Mouse (Mus musculus) heart, postnatal 25 days (tissue): ENCODE results near the gene Phf24. TPM values are rescaled to one million over a fixed set of nuclear protein-coding genes. Genes with fewer than 3 reads are reported as not detected.

Experiments
- DNase-seq: peaks from one replicate; pipeline ENCODE4 v3.0.0; 2022; ENCODE audit warnings: low spot score
- intact Hi-C: fragments of 180-260 bp; cut with DNase I; formaldehyde crosslinking; loops from one replicate; pipeline ENCODE4 v1.15.1; 2025
- total RNA-seq, 2 experiments: library from RNA; stranded (reverse); gene quantifications; 2 replicates each; pipeline ENCODE4 v1.2.3; 2021

Gene Phf24
- total RNA-seq, 2 experiments from 2014 or later, result 9.0 to 9.4 TPM

DNA sequence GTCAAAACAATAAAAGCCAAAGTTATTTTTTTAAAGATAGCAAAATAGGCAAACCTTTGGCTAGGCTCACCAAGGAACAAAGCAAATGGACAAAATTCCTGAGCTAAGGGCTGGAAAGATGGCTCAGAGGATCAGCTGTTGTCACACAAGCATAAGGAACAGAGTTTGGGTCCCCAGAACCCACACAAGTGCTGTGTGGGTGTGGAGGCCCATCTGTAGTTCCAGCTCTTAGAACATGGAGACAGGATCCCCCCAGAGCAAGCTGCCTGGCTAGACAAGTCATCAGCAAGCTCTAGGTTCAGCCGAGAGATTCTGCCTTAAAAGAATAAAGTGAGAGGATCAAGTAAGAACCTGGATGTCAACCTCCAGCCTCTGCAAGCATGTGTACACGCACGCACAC lies 11.9 kb upstream of the Phf24 start:
- intact Hi-C loops, result no loop called here

DNA sequence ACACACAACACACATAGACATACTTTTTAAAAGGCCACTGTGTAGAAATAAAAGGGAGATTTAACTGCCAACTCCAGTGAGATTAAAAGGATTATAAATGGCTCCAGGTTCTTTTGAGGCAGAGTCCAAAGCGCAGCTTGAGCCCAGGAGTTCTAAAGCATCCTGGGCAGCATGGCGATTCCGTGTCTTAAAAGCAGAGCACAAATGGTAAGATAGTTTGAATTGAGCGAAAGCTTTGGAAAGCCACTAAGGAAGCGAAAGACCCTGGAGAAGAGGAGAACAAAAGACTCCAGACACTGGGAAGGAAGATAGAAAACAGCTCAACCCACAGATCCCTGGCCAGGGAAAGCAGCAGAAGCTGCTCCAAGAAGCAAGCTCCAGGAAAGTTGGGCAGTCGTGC lies 11.5 kb upstream of the Phf24 start:
- DNase-seq, result no peak
- intact Hi-C loops, result no loop called here

More for the DNA sequence above, 11.9 kb upstream of the Phf24 start:
- no peak for DNase-seq

DNA sequence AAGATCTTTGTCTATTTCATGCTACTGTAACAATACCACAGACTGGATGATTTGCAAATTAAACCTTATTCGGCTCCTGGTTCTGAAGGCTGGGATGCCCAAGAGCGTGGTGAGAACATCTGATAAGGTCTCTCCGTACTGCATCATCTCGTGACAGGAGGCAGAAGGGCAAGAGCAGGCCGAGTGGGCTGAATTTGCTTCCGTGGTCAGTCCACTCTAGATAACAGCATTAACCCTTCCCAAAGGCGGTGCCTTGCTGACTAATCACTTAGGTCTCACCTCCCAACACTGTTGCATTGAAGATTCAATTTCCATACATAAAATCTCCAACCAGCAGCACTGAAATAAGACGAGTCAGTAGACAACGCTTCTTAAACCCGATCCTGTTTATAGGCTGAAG lies 3.1 kb upstream of the Phf24 start:
- DNase-seq, result no peak
- intact Hi-C loops, result no loop called here

DNA sequence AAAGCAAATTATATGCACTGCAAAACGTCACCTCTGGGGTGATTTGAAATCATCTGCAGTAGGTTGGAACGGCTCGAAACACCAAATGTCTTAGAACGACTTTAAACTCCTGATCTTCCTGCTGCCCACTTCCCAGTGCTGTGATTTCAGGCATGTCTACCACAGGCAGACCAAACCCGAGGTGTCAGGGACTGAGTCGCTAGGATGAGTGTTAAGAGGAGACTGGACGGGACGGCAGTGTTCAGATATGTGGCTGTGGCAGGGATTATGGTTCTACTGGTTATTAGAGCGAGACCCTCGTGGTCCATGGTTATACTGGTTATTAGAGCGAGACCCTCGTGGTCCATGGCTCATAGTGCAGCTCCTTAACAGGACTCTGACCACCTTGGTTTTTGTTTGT lies 1.1 kb upstream of the Phf24 start:
- DNase-seq, result no peak

DNA sequence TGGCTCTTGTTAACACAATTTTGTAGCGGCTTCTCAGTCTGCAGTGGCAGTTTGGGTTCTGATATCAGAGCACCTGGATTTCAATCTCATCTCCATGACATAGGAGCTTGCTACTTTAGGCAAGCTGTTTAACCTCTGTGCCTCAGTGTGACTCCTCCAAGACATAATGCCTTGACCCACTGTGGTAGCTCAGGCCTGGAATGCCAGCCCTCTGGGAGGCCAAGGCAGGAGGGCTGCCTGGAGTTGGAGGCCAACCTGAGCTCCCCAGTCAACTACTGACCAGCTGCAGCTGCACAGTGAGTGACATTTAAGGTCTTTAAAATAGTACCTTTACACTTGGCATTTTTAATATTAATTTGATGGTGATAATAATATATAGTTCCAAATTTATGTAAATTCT lies 494 bp upstream of the Phf24 start:
- intact Hi-C loops, result no loop called here
- no peak for DNase-seq

More for the DNA sequence above, 1.1 kb upstream of the Phf24 start:
- intact Hi-C loops, result no loop called here

DNA sequence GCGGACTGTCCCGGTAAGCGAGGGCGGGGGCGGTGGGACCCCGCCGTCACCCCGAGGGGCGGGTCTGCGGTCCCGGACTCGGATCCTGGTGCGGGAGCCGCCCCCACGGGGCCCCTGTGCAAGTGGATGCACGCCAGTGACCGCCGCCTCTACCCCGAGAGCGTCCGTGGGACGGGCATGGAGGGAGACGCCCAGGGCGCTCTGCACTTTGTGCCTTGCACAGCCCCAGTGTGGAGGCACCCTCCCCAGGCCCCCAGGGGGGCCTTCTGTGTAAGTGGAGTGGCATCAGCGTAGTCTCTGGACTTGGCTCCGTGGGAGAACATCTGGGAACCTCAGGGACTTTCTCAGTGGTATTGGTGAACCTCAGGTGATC lies 928 bp downstream of the Phf24 start:
- intact Hi-C loops, result no loop called here
- no peak for DNase-seq

DNA sequence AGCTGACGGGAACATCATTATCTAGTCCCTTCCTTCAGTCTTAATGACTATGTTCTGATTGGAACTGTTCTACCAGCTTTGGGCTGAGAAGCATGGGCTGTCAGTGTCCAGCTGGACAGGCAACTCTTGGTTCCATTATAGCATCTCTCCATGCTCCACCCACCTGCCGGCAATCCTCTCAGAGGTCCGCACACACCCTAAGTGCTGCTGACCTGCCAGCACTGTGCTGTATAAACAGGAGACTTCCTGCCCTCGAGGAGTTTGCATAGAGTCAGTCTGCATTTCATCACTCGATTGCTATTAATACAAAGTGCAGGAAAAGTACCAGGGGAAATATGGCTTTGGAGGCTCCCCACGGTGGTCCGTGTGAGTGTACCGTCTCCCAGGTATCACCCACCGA lies 4.3 kb downstream of the Phf24 start:
- intact Hi-C loops, result no loop called here
- no peak for DNase-seq

DNA sequence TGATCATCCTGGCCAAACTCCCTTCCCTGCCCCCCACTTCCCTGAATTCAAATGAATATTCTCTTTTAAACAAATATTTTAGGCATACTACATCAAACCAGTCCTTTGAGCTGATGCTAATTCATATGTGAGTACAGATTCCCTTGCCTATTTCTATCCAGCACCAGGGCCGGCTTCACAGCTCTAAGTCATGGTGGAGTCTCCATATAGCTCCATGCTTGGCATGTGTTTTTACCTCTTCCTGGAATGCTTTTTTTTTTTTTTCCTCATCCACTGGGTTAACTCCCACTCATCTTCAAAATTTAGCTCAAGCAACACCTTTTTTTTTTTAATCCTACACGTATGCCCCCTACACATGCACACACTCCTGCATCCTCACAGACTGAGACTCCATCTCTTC lies 5.1 kb downstream of the Phf24 start:
- intact Hi-C loops, result no loop called here
- DNase-seq, result no peak

DNA sequence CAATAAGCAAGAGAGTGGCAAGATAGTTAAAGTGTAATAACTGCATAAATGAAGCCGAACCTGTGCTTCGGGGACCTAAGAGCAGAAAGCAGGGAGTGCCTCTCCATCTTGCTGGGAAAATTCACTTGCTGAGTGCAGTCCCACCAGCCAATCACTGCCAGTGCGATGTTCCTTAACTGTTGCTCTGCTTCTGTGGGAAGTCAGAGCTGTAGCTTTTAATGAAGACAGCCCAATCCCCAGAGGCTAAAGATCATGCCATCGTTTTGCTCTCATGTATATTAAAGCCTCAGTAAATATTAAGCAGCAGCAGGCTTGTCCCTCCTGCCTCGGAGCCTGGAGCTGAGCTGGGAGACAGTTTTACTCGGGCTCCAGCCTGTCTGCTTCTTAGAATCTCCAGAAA lies 5.6 kb downstream of the Phf24 start:
- intact Hi-C loops, result no loop called here
- DNase-seq, result no peak

DNA sequence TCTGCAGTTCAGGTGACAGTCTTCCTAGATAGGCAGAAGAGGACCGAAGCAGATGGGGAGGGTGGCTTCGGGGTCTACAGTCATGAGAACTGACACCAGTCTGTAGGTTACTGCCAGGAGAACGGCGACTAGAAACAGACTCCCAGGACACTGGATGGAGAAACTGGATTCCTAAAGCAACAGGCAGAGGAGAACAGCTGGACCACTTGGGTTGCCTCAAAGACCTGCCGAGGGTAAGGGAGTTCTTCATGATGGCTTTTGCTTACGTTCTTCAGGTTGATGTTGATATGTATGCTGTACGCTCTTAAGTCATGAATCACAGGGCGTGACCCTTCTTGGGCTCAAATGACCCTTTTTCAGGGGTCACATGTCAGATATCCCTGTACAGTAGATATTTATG lies 6.0 kb downstream of the Phf24 start:
- intact Hi-C loops, result no loop called here
- no peak for DNase-seq

DNA sequence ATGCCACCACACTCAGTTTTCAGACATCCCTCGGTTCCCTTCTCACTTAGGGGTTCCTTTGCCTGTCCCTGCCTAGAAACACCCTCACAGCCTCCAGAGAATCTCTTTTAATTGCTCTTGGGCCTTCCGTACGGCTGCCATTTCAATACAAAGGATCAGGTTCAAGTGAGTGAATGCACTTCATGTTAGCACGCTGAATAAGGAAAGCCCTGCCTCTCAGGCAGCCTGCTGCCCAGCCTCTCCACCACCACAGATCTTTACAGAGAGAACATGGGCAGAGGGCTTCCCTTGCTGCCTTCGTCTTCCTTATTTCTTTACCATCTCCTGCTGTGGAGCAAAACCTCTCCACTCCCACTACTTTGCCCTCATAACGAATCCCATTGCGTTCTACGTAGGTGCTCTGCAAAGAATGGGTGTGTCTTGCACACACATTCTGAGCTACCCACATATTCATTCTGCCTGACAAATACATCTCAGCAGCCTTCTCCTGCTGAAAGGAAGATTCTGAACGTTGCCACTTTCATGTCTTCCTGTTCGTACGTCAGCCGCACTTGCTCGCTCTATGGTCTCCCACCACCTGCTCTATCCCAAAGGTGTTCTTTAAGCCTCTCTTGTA lies 7.7 kb downstream of the Phf24 start:
- intact Hi-C loops, result no loop called here
- no peak for DNase-seq

DNA sequence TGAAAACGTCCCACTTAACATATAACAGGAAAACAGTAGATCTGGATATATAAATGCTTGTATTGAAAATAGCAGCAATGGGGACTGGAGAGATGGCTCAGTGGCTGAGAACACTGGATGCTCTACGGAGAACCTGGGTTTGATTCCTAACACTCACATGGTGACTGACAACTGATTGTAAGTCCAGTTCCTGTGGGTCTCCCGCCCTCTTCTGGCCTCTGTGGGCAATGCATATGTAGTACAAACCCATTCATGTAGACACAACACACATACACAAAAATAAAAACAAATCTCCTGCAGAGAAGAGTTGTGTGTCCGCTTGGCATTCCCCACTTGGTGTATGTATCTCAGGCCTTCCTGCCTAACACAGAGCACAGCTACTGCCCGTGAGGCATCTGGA lies 11.7 kb downstream of the Phf24 start:
- no peak for DNase-seq
- intact Hi-C loops, result no loop called here

DNA sequence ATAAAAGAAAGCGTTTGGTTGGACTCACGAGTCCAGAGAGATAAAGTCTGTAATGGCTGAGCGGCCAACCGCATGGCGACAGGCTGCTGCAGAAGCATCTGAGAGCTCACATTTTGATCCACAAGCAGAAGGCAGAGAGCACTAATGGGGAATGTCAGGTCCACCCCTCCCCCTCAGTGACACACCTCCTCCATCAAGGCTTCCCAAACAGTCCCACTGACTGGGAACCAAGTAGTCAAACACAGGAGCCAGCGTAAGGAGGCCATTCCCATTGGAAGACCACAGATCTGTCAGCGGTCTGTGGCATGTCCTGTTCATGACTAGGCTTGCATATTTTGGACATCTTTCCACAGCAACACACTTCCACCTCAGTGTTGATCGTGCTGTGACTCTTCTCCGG lies 12.5 kb downstream of the Phf24 start:
- intact Hi-C loops, result no loop called here
- no peak for DNase-seq

DNA sequence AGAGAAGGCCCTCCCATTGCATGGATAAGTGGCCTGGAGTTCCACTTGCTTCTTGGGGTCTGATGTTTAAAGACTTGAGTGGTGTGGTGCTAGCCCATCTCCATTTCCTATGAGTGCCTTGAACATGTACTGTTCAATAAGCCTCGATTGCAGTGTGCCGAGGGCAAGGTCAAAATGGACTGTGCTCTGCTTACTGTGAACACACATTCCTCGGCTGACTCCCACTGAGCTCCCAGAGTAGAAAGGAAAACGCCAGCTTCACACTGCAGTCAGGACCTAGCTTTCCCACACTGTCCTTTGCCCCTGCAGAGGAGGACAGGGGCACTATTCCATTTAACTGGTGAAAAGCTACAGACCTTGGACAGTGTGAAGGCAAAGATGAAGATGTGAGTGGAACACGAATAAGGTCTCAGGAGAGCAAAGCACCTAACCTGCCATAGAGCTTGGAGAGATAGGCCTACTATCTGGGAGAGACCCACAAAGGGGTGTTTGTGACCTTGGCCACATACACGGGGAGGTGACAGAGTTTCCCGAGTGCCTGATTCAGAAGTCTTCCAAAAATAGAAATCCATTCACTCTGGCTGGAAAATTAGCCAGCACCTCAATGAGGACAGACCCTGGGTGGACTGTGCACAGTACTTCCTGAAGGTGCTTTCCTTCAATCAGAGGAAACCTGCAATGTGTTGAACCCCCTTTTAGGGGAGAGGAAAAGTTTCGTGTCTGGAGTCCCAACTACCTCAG lies 15.9 kb downstream of the Phf24 start:
- intact Hi-C loops, result no loop called here

DNA sequence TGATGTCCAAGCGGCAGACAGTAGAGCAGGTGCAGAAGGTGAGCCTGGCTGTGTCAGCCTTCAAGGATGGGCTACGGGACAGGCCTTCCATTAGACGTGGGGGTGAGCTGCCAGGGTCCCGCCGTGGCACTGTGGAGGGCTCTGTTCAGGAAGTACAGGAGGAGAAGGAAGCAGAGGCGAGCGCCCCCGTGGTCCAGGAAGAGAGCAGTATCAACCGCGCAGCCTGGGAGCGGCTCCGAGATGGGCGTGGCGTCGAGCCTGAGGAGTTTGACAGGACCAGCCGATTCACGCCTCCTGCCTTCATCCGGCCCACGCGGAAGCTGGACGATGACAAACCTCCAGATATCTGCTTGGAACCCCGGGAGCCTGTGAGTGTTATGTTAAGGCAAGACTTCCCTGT lies 17.2 kb downstream of the Phf24 start:
- intact Hi-C loops, result no loop called here

More for the DNA sequence above, 15.9 kb downstream of the Phf24 start:
- no peak for DNase-seq

DNA sequence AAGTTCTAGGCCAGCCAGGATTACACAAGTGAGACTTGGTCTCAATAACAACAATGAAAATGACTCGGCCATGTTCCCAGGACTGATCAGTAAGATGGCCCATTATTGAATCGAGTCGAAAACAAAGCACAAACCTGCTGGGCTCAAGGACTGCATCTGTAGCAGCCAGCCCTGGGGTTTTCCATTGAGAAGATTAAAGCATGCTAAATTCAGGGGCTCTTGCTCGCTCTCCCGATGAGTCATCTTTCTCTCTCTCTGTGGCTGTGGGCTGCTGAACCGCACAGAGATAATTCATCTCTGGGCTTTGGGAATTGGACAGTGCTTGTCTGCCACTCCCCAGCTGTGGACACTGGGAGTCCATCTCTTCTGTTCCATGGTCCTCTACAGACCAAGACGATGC lies 24.9 kb downstream of the Phf24 start:
- no peak for DNase-seq
- intact Hi-C loops, result no loop called here

More for the DNA sequence above, 17.2 kb downstream of the Phf24 start:
- peak; percentile 45 for DNase-seq

DNA sequence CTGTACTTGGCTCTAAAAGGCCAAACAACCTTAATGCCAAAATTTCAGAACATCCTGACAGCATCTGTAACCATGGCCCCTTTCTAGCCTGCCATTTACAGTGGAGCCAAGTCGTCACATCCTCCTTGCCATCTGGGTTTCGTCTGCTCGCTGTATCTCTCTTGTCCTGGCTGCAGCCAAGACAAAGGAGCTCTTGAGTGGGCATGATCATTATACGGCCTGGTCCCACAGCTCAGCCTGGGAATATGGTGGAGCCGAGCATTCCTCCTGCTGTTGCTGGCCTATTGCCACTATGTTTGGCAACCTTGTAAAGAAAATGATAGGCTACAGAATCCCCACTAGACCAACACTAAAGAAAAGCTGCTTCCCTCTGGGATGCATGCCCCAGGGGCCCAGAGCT lies 26.9 kb downstream of the Phf24 start:
- no peak for DNase-seq
- intact Hi-C loops, result no loop called here

DNA sequence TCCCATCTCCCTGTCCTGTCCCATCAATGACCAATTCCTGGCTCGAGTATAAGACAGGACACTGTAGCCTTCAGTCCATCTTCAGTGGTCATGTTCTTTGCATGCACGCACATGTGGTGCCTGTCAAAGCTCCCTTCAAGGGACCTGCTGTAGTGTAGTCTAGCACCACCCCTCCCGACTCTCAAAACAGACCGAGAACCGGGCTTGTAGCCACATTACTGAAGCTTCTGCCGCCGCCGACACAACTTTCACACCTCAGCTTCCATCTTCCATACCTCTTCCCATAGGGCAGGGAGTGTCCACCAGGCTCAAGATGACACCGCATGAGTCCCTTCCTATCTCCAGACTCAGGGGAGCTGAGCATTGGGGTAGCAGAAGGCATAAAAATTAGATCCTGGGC lies 27.7 kb downstream of the Phf24 start:
- intact Hi-C loops, result no loop called here
- no peak for DNase-seq

DNA sequence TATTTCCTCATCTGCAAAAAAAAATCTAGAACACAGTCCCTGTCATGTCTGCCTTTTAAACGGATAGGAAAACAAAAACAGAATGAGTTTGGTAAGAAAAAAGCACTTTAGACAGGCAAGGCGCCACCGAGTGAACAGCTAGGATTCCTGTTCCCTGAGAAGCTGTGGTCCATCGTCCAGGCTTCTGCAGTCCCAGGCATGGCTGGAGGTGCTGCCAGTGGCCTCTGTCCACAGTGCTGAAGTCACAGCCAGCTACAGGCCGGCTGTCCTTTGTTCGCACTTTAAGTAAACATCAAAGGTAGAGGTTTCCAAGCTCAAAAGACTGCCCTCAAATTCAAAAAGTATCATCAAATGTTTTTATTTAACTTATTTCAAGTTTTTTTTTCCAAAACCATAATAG lies 28.6 kb downstream of the Phf24 start:
- intact Hi-C loops, result no loop called here
- no peak for DNase-seq

DNA sequence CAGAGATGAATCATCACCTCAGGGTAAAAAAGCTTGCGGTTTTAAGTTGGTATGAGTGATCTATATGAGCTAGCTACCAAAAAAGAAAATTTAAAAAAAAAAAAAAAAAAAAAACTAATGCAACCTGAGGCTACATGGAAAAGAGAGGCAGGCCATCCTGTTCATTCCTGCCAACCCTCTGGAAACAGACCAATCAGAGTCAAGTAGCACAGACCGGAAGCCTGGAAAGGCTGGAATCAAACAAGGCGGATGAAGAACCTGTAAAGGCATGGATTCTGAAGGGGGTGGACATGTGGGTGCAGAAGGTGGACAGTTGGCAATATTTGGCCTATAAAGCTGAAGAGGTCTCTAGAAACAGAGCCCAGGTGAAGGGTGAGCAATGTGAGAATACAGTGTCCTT lies 29.0 kb downstream of the Phf24 start:
- no peak for DNase-seq
- intact Hi-C loops, result no loop called here

DNA sequence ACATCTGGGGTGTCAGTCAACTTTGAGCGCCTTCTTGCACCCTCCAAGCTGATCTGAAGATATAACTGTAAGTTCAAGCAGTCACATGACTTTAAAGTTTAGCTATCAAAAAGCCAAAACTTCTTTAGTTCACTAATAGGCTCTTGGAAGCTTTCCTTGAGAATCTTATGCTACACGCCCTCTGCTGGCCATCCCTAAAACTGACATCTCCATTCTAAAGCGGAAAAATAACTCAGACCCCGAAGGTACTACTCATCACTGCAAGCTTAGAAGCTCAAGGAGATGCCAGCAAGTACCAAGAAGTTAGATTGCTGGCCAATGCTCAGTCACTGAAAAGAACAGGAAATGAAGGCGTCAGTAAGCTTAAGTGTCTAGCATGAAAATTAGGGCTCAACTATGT lies 29.5 kb downstream of the Phf24 start:
- intact Hi-C loops, result loop anchor here (2.0 kb wide), 1 partner anchor 69 kb away; no protein-coding TSS in a partner anchor
- DNase-seq, result no peak

DNA sequence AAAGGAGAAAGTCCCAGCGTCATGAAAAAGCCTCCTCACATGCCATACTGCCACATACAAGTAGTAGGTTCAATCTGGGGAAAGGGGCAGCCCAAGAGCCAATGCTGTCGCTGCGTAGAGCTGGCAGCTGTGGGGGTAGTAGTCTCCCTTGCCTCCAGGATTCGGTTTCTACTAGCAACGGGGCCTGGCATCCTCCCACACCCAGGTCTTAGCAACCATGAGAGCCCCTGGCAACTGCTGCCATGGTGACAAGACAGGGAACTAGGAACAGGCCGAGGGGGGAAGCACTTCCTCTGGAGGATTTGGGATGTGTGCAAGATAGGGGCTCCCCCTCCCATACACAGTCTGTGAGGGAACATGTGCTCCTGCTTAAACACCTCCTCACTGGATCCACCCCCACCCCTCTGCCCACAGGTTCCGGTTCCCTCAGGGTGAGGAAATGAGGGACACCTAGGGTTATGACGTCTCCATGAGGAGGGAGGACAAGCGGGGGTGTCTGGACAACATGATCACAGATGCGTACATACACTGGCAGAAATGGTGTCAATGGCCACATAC lies 30.4 kb downstream of the Phf24 start:
- intact Hi-C loops, result loop anchor here (2.0 kb wide), 1 partner anchor 70 kb away; no protein-coding TSS in a partner anchor
- no peak for DNase-seq
